Mouse (Mus musculus): Measurements from ENCODE around the gene 2010111I01Rik. TPM values are rescaled to one million over a fixed set of nuclear protein-coding genes. Genes with fewer than 3 reads are reported as not detected.

Gene 2010111I01Rik
- polyA plus RNA-seq, 1 experiment, result 63.6 TPM

DNA sequence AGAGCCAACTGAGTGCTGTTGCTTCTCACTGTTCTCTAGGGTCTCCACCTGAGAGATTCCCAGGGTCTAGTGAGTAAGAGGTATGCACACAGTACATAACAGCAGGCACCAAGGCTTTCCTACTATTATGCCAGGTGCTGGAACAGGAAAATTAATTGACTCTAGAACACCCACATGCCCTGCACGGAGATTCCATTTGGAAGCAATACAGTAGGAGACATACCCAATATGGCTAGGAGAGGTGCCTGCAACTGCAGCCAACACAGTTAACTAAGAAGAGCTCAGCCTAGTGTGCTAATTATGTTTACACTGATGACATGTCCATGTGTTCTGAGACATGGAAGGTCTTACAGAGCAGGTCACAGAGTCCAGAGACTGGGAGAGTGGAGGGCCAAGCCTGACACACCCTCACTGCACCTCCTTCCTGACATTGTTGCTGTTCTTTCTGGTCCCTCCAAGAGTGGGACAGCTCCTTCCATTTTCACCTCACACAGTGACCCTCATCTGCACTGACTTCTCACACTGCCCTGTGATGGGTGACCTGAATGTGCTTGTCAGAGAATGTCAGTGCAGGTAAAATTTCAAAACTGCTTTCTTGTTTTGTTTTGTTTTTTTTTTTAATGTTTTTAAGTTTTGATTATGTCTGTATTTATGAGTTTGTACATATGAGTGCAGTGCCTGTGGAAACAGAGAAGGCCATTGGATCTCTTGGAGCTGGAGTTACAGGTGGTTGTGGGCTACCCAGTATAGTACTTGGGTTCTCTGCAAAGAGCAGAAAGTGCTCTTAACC is 297.7 kb downstream of the 2010111I01Rik start:
- Histone ChIP-seq H3K9me3 (replicated peaks; ENCODE audit: control insufficient read depth, insufficient read depth, low read length, poor library complexity, severe bottlenecking) (no peaks in the 10 kb centered on the region), H3K4me1 (ENCODE audit: control insufficient read depth, insufficient read depth, low read length) (no peaks in the 10 kb centered on the region), H3K9ac (ENCODE audit: low read depth, poor library complexity, severe bottlenecking) (no peak overlapping the region), H3K27me3 (ENCODE audit: control insufficient read depth, insufficient read depth, low read length, poor library complexity, severe bottlenecking) (no peaks in the 10 kb centered on the region), H3K36me3 (ENCODE audit: control insufficient read depth, insufficient read depth, low read length, poor library complexity, severe bottlenecking) (no peaks in the 10 kb centered on the region; the same call in 1 of the 2 replicates), H3K4me3 (ENCODE audit: low read depth, low read length) (no peak overlapping the region), H3K27ac (ENCODE audit: insufficient read depth, low read length) (no peak overlapping the region)
- TF ChIP-seq EP300 (IDR thresholded peaks at IDR 0.05; ENCODE audit: insufficient read depth, low read depth, low read length), result no peak
- no peak for TF ChIP-seq POLR2A (IDR thresholded peaks at IDR 0.05; ENCODE audit: insufficient read depth, low read length)
- no peak for TF ChIP-seq CTCF (IDR thresholded peaks at IDR 0.05; ENCODE audit: low read depth, low read length)

DNA sequence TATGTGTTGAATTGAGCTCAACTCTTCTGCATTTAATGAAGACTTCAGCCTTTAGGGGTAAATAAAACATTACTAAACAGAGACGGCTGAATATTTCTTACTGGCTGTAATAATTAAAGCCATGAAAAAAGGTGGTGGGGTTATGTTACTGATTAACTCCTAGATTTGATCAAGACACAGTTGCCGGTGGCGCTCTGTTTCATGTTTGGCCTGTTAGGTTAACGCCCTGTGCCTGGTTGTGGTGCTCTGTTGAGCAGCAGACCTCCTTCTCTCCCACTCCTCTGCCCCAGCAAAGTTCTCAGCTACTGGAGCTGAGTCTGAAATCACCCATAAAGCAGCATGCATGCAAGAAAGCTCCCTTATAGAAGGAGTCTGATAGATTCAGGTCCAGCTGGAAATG is 303.7 kb downstream of the 2010111I01Rik start:
- peaks cover 2% of the 10 kb centered on the region for H3K4me1 ChIP-seq (ENCODE audit: control insufficient read depth, insufficient read depth, low read length)
- no peak overlapping the region for H3K4me3 ChIP-seq (ENCODE audit: low read depth, low read length)
- no peak overlapping the region for H3K9ac ChIP-seq (ENCODE audit: low read depth, poor library complexity, severe bottlenecking)
- peak overlapping the region; percentile 45 for H3K27ac ChIP-seq (ENCODE audit: insufficient read depth, low read length)
- no peaks in the 10 kb centered on the region for H3K36me3 ChIP-seq (ENCODE audit: control insufficient read depth, insufficient read depth, low read length, poor library complexity, severe bottlenecking)
- no peaks in the 10 kb centered on the region for H3K27me3 ChIP-seq (ENCODE audit: control insufficient read depth, insufficient read depth, low read length, poor library complexity, severe bottlenecking)
- TF ChIP-seq CTCF (IDR thresholded peaks at IDR 0.05; ENCODE audit: low read depth, low read length) (no peak), EP300 (IDR thresholded peaks at IDR 0.05; ENCODE audit: insufficient read depth, low read depth, low read length) (no peak), POLR2A (IDR thresholded peaks at IDR 0.05; ENCODE audit: insufficient read depth, low read length) (no peak)
- no peaks in the 10 kb centered on the region for H3K9me3 ChIP-seq (replicated peaks; ENCODE audit: control insufficient read depth, insufficient read depth, low read length, poor library complexity, severe bottlenecking)

DNA sequence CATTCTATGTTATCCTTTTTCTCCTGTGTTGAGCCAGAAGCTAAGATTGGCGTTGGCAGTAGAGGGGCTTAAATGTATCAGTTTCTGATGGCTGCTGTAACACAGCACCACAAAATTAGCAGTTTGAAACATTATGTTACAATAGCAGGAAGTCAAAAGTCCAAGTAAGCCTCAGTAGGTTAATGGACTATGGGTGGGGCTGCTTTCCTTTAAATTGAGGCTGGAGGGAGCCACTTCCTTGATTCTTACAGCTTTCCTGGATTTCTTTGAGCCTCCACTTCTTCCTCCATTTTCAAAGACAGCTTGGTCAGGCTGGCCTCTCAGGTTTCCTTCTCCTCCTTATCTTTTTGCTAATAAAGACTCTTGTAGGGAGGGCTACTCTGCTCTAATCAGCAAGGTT is 304.1 kb downstream of the 2010111I01Rik start:
- TF ChIP-seq POLR2A (IDR thresholded peaks at IDR 0.05; ENCODE audit: insufficient read depth, low read length) (no peak), EP300 (IDR thresholded peaks at IDR 0.05; ENCODE audit: insufficient read depth, low read depth, low read length) (no peak), CTCF (IDR thresholded peaks at IDR 0.05; ENCODE audit: low read depth, low read length) (no peak)
- no peak overlapping the region for H3K9ac ChIP-seq (ENCODE audit: low read depth, poor library complexity, severe bottlenecking)
- no peaks in the 10 kb centered on the region for H3K36me3 ChIP-seq (ENCODE audit: control insufficient read depth, insufficient read depth, low read length, poor library complexity, severe bottlenecking)
- H3K27ac ChIP-seq (ENCODE audit: insufficient read depth, low read length), result peak overlapping the region; percentile 48
- no peaks in the 10 kb centered on the region for H3K27me3 ChIP-seq (ENCODE audit: control insufficient read depth, insufficient read depth, low read length, poor library complexity, severe bottlenecking)
- H3K4me1 ChIP-seq (ENCODE audit: control insufficient read depth, insufficient read depth, low read length), result peaks cover 2% of the 10 kb centered on the region
- no peak overlapping the region for H3K4me3 ChIP-seq (ENCODE audit: low read depth, low read length)
- H3K9me3 ChIP-seq (replicated peaks; ENCODE audit: control insufficient read depth, insufficient read depth, low read length, poor library complexity, severe bottlenecking), result no peaks in the 10 kb centered on the region

GRCm38 (mm10) chr13:63270191-63270590 is 305.5 kb downstream of the 2010111I01Rik start:
- H3K27ac ChIP-seq (ENCODE audit: insufficient read depth, low read length), result peak overlapping the region; percentile 52
- H3K9ac ChIP-seq (ENCODE audit: low read depth, poor library complexity, severe bottlenecking), result peak overlapping the region; percentile 34
- H3K27me3 ChIP-seq (ENCODE audit: control insufficient read depth, insufficient read depth, low read length, poor library complexity, severe bottlenecking), result no peaks in the 10 kb centered on the region
- no peak for TF ChIP-seq CTCF (IDR thresholded peaks at IDR 0.05; ENCODE audit: low read depth, low read length)
- TF ChIP-seq POLR2A (IDR thresholded peaks at IDR 0.05; ENCODE audit: insufficient read depth, low read length), result no peak
- no peak for TF ChIP-seq EP300 (IDR thresholded peaks at IDR 0.05; ENCODE audit: insufficient read depth, low read depth, low read length)
- H3K4me1 ChIP-seq (ENCODE audit: control insufficient read depth, insufficient read depth, low read length), result peaks cover 2% of the 10 kb centered on the region
- H3K4me3 ChIP-seq (ENCODE audit: low read depth, low read length), result peak overlapping the region; percentile 80
- H3K9me3 ChIP-seq (replicated peaks; ENCODE audit: control insufficient read depth, insufficient read depth, low read length, poor library complexity, severe bottlenecking), result no peaks in the 10 kb centered on the region
- no peaks in the 10 kb centered on the region for H3K36me3 ChIP-seq (ENCODE audit: control insufficient read depth, insufficient read depth, low read length, poor library complexity, severe bottlenecking)

DNA sequence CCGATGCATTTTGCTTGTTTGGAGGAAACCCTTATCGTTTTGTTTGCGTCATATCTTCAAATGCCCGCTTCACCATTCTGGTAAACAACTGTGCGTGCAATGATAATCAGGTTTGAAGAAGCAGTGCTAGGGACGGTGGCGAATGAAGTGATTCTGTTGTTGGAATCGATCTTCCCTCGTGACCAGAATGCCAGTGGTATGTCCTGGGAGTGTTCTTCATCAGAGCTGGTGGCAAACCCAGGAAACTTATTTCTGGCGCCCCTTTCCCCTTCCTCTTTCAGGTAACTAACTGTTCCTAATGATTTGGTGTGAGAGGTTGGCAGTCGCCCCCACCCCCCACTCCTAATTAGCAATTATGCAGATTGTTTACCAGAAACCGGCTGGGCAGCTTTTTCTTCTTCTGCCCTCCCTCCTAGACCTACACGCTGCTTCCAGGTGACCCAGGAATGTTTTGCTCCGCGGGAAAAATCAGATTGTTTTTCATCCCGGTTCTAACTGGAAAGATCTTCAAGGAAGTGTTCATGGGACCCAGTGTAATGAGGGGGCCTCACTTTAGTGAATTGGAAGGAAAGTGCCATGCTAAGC is 307.4 kb downstream of the 2010111I01Rik start:
- Histone ChIP-seq H3K36me3 (ENCODE audit: control insufficient read depth, insufficient read depth, low read length, poor library complexity, severe bottlenecking) (0 out of 2 replicates have a peak, but pooled peaks cover 3% of the 10 kb centered on the region), H3K4me3 (ENCODE audit: low read depth, low read length) (peak overlapping the region; percentile 84), H3K9me3 (replicated peaks; ENCODE audit: control insufficient read depth, insufficient read depth, low read length, poor library complexity, severe bottlenecking) (no peaks in the 10 kb centered on the region), H3K4me1 (ENCODE audit: control insufficient read depth, insufficient read depth, low read length) (peaks cover 2% of the 10 kb centered on the region), H3K27me3 (ENCODE audit: control insufficient read depth, insufficient read depth, low read length, poor library complexity, severe bottlenecking) (no peaks in the 10 kb centered on the region), H3K27ac (ENCODE audit: insufficient read depth, low read length) (peak overlapping the region; percentile 89), H3K9ac (ENCODE audit: low read depth, poor library complexity, severe bottlenecking) (peak overlapping the region; percentile 54)
- TF ChIP-seq EP300 (IDR thresholded peaks at IDR 0.05; ENCODE audit: insufficient read depth, low read depth, low read length), result peak; percentile 36; the same call in 1 of the 2 replicates
- TF ChIP-seq CTCF (IDR thresholded peaks at IDR 0.05; ENCODE audit: low read depth, low read length), result no peak
